Mouse (Mus musculus) heart, embryonic 14.5 days (tissue): ENCODE data around the gene Nphs2. TPM values are rescaled to one million over a fixed set of nuclear protein-coding genes. Genes with fewer than 3 reads are reported as not detected.

ENCODE experiments used
- ATAC-seq: fragments of 200-750 bp; cut with Nextera tagmentation; 2 replicates; pipeline ENCODE4 v1.8.0; 2017; ENCODE audit warnings: low read depth, moderate TSS enrichment; ENCODE audit not compliant: insufficient number of reproducible peaks, insufficient read depth, low FRiP score
- H3K27ac ChIP-seq, 2 experiments: fragments of 200-500 bp in 1 of 2; fragments of 300-500 bp in 1 of 2; sonication (generic) in 1 of 2; replicated peaks in 1 of 2; 2 replicates each; pipeline ENCODE4 v1.5.1; 2012 to 2014; ENCODE audit warnings: low read depth in 2 of 2, low read length in 2 of 2, control low read depth in 1 of 2, mild to moderate bottlenecking in 1 of 2, mixed read lengths in 1 of 2; ENCODE audit not compliant: control insufficient read depth in 1 of 2, insufficient read depth in 1 of 2
- H3K27me3 ChIP-seq: fragments of 300-500 bp; sonication (generic); 2 replicates; pipeline ENCODE4 v1.6.1; 2014; ENCODE audit warnings: mild to moderate bottlenecking, low read length, control low read depth; ENCODE audit not compliant: control insufficient read depth, insufficient read depth
- H3K36me3 ChIP-seq: fragments of 300-500 bp; sonication (generic); 2 replicates; pipeline ENCODE4 v1.6.1; 2014; ENCODE audit warnings: mild to moderate bottlenecking, control low read depth, low read length, mixed read lengths; ENCODE audit not compliant: control insufficient read depth, insufficient read depth
- H3K4me1 ChIP-seq, 2 experiments: fragments of 200-500 bp in 1 of 2; fragments of 300-500 bp in 1 of 2; sonication (generic) in 1 of 2; 2 replicates each; pipeline ENCODE4 v1.6.1; 2012 to 2014; ENCODE audit warnings: low read length in 2 of 2, control low read depth in 1 of 2, mixed read lengths in 1 of 2; ENCODE audit not compliant: control insufficient read depth in 2 of 2, insufficient read depth in 2 of 2
- H3K4me2 ChIP-seq: fragments of 300-500 bp; sonication (generic); 2 replicates; pipeline ENCODE4 v1.6.1; 2014; ENCODE audit warnings: mild to moderate bottlenecking, low read length
- H3K4me3 ChIP-seq, 2 experiments: fragments of 200-500 bp in 1 of 2; fragments of 300-500 bp in 1 of 2; sonication (generic) in 1 of 2; 2 replicates each; pipeline ENCODE4 v1.5.1; 2012 to 2014; ENCODE audit warnings: low read length in 2 of 2, mild to moderate bottlenecking in 2 of 2, control low read depth in 1 of 2, low read depth in 1 of 2, moderate library complexity in 1 of 2; ENCODE audit not compliant: control insufficient read depth in 1 of 2, insufficient read depth in 1 of 2
- H3K9ac ChIP-seq: fragments of 300-500 bp; sonication (generic); 2 replicates; pipeline ENCODE4 v1.6.1; 2014; ENCODE audit warnings: mild to moderate bottlenecking, low read length
- H3K9me3 ChIP-seq: fragments of 300-500 bp; sonication (generic); 2 replicates; pipeline ENCODE4 v1.6.1; 2016; ENCODE audit warnings: low read length, control low read depth; ENCODE audit not compliant: control insufficient read depth
- WGBS: fragments of 180-500 bp; shearing (Covaris S2); extraction: QIAGEN DNeasy Blood & Tissue Kit; methylation state at CpG from one replicate; pipeline ENCODE4 v1.1.7; 2014; 5-methylcytosine and 5-hydroxymethylcytosine counted together
- polyA plus RNA-seq: library from polyadenylated mRNA; unstranded; fragments of >200 nt; fragmentation: Nextera tagmentation; extraction: Ambion mirVana; gene quantifications from 2 replicates; pipeline ENCODE4 v1.2.1, GENCODE M21; 2014

Nphs2 gene
- polyA plus RNA-seq, 1 experiment from 2014 or later, result not detected

GRCm38 (mm10) chr1:156365740-156366139, 55.2 kb downstream of the Nphs2 start, which contains the start of gene Gm2000:
Gene Gm2000, plus strand, starts transcription at chr1:156366040.
- H3K4me2 ChIP-seq, result no peak within 1 kb of the TSS
- no peaks in the 10 kb centered on the region for H3K36me3 ChIP-seq
- H3K9me3 ChIP-seq, result peaks cover 5% of the 10 kb centered on the region; the same call in 1 of the 2 replicates
- no peak within 1 kb of the TSS for H3K9ac ChIP-seq
- no peaks in the 10 kb centered on the region for H3K27me3 ChIP-seq
- H3K27ac ChIP-seq, result no peak within 1 kb of the TSS
- ATAC-seq, result no peak
- no peaks in the 10 kb centered on the region for H3K4me1 ChIP-seq
- 83% methylated on average over 6 of the region's 8 CpGs for WGBS
- no peak within 1 kb of the TSS for H3K4me3 ChIP-seq

Other genes with a start within 250 kb of the Nphs2 start
- 2.4 and 2.6 TPM in 2 replicates for gene Fam163a, start 105.7 kb upstream of the Nphs2 start, polyA plus RNA-seq
- gene Tdrd5, start 7.1 kb upstream of the Nphs2 start, polyA plus RNA-seq, result 0.08 TPM in 1 of 2 replicates, not detected in the other
- gene Gm2000, start 55.3 kb downstream of the Nphs2 start, polyA plus RNA-seq, result 574 and 616 TPM in 2 replicates
- gene Axdnd1, start 110.4 kb downstream of the Nphs2 start, polyA plus RNA-seq, result 0.20 and 0.35 TPM in 2 replicates
- gene Soat1, start 163.6 kb downstream of the Nphs2 start, polyA plus RNA-seq, result 32.2 and 32.7 TPM in 2 replicates
- gene Gm10031, start 213.3 kb downstream of the Nphs2 start, polyA plus RNA-seq, result 0.74 and 0.82 TPM in 2 replicates
- 3.7 and 4.2 TPM in 2 replicates for gene Abl2, start 248.1 kb downstream of the Nphs2 start, polyA plus RNA-seq